Mouse (Mus musculus) limb, embryonic 13.5 days (tissue): Measurements from ENCODE around the gene Trmt10c. TPM values are rescaled to one million over a fixed set of nuclear protein-coding genes. Genes with fewer than 3 reads are reported as not detected.
A peak's percentile ranks its signal among the peaks of the same experiment; 100 is the strongest.
"Not testable (repeated sequence)": the region's sequence is repeated elsewhere in the genome, so short reads cannot be mapped to it uniquely, and the experiment has no call there.

Experiments
- ATAC-seq: fragments of 200-750 bp; cut with Nextera tagmentation; 2 replicates; pipeline ENCODE4 v1.8.0; 2017; ENCODE audit warnings: low read depth, moderate number of reproducible peaks, moderate TSS enrichment; ENCODE audit not compliant: low FRiP score
- H3K27ac ChIP-seq: fragments of 300-500 bp; sonication (generic); 2 replicates; pipeline ENCODE4 v1.5.1; 2015; ENCODE audit warnings: inconsistent platforms, mild to moderate bottlenecking, moderate library complexity
- H3K27me3 ChIP-seq: fragments of 300-500 bp; sonication (generic); 2 replicates; pipeline ENCODE4 v1.6.1; 2015; ENCODE audit warnings: mild to moderate bottlenecking, inconsistent platforms
- H3K36me3 ChIP-seq: fragments of 300-500 bp; sonication (generic); 2 replicates; pipeline ENCODE4 v1.6.1; 2015; ENCODE audit warnings: inconsistent platforms, mild to moderate bottlenecking, moderate library complexity
- H3K4me1 ChIP-seq: fragments of 300-500 bp; sonication (generic); 2 replicates; pipeline ENCODE4 v1.6.1; 2015; ENCODE audit warnings: inconsistent platforms
- H3K4me2 ChIP-seq: fragments of 300-500 bp; sonication (generic); replicated peaks from 2 replicates; pipeline ENCODE4 v1.6.1; 2015; ENCODE audit warnings: inconsistent platforms, mild to moderate bottlenecking, moderate library complexity
- H3K4me3 ChIP-seq: fragments of 300-500 bp; sonication (generic); 2 replicates; pipeline ENCODE4 v1.5.1; 2015; ENCODE audit warnings: moderate library complexity, mild to moderate bottlenecking, inconsistent platforms
- H3K9ac ChIP-seq: fragments of 300-500 bp; sonication (generic); 2 replicates; pipeline ENCODE4 v1.6.1; 2015; ENCODE audit warnings: mild to moderate bottlenecking, inconsistent platforms
- H3K9me3 ChIP-seq: fragments of 300-500 bp; sonication (generic); 2 replicates; pipeline ENCODE4 v1.6.1; 2016; ENCODE audit warnings: inconsistent platforms
- WGBS: fragments of 180-500 bp; shearing (Covaris S2); methylation state at CpG from one replicate; pipeline ENCODE4 v1.1.7; 2015; 5-methylcytosine and 5-hydroxymethylcytosine counted together
- polyA plus RNA-seq: library from polyadenylated mRNA; unstranded; fragments of >200 nt; fragmentation: Nextera tagmentation; extraction: Ambion mirVana; gene quantifications from 2 replicates; pipeline ENCODE4 v1.2.1, GENCODE M21; 2015

The Trmt10c gene
- polyA plus RNA-seq, 1 experiment from 2014 or later: 28.0 TPM

DNA sequence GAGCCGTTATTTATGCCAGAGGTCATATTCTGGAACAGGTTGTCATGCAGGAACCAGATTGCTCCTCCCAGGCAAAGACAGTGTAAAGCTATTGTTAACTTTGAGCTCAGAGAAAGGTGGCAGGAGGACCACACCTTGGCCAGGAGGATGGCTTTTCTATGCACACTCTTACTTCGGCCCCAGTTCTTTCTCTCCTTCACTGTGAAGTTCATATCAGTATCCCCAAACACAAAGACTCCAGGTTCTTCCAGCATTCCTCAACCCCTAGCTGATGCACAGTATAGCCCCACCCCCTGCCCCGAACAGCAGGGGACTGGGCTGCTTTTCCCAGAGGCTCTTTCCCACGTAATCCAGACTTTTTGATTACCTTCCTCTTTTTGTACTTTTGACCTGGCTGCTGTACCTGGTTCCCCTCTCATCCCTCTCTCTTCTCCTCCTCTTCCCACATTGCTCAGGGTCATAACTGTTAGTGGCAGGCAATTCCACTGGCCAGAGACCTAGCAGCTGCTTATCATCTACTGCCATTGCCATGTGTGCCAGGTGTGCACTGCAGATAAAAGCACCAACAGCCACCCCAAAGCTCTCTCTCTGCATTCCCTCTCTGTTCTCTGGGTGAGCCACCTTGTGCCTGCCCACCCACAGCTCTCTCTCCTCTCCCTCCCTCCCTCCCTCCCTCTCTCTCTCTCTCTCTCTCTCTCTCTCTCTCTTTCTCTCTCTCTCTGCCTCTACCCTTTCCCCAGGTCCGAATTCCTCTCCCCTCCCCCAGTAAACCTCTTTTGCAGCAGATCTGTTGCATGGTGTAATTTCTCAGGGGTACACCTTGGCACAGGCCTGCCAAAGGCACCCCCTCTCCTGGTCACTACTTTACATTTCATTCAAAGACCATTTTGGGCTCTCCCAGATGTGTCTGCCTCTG, 34.0 kb upstream of the Trmt10c start:
- Histone ChIP-seq H3K9me3 (no peaks in the 10 kb centered on the region), H3K36me3 (no peaks in the 10 kb centered on the region), H3K27ac (no peak overlapping the region), H3K27me3 (no peaks in the 10 kb centered on the region), H3K4me3 (no peak overlapping the region), H3K4me1 (peaks cover 7% of the 10 kb centered on the region), H3K4me2 (no peak overlapping the region), H3K9ac (no peak overlapping the region)
- 43% methylated on average over 5 of the region's 5 CpGs for WGBS
- ATAC-seq: no peak

- no peak overlapping the region for H3K27ac ChIP-seq
- H3K9ac ChIP-seq: no peak overlapping the region
- ATAC-seq: no peak
- H3K4me1 ChIP-seq: no peaks in the 10 kb centered on the region
- H3K27me3 ChIP-seq: no peaks in the 10 kb centered on the region
- WGBS: 88% methylated on average over 6 of the region's 6 CpGs
- H3K4me2 ChIP-seq: no peak overlapping the region
- no peaks in the 10 kb centered on the region for H3K9me3 ChIP-seq
- H3K4me3 ChIP-seq: no peak overlapping the region
- H3K36me3 ChIP-seq: no peaks in the 10 kb centered on the region
Measured at GRCm38 (mm10) chr16:56068523-56069070, 31.0 kb upstream of the Trmt10c start.

DNA sequence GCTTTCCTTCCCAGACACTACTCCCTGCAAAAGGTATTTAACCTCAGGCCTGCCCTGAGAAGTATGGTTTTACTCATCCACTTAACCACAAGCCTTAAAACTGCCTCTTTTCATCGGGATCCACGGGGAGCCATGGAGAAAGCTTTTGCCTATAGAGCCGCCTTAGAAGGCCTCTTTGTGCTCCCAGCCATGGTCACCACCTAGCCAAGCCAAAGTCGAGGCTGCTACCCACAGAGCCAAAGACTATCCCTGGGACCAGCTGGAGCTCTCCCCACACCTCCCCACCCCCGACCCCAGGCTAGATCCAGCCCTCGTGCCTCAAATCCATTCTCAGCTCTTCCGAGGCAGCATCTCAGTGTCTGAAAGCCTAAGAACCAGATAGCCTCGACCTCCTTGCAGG, 28.5 kb upstream of the Trmt10c start:
- ATAC-seq: no peak
- Histone ChIP-seq H3K4me2 (no peak overlapping the region), H3K4me1 (no peaks in the 10 kb centered on the region), H3K36me3 (no peaks in the 10 kb centered on the region), H3K4me3 (no peak overlapping the region), H3K27me3 (no peaks in the 10 kb centered on the region), H3K9ac (peak overlapping the region; percentile 36; the same call in 1 of the 2 replicates), H3K9me3 (no peaks in the 10 kb centered on the region), H3K27ac (no peak overlapping the region)
- WGBS: 46% methylated on average over 8 of the region's 8 CpGs

DNA sequence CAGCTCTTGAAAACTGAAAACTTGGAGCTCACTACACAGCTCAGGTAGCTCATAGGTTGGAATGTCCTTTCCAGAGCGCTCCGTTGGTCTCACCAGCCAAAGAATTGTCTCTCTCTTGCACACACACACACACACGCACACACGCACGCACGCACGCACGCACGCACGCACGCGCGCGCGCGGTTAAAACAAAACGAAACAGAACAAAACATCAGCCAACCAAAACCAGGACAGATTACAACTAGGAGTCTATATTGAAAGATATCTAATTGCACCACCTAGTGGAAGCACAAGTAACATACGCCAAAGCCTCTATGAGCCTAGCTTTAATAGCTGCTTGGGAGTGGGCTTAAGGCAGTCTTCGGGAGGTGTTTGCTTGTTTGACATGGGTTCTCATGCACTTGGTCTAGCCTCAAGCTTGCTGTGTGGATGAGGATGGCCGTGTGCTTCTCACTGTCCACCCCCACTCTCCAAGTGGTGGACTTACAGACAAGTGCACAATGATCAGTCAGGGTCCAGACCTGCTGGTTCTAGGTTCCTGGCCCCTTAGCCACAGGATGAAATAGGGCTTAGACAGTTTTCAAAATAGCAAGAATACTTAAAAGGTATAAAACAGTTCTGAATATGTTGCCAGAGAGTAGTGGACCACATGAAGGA, 26.8 kb upstream of the Trmt10c start:
- Histone ChIP-seq H3K4me2 (peak overlapping the region; percentile 67), H3K9me3 (no peaks in the 10 kb centered on the region), H3K4me1 (no peaks in the 10 kb centered on the region), H3K27me3 (no peaks in the 10 kb centered on the region), H3K4me3 (peak overlapping the region; percentile 44), H3K9ac (peak overlapping the region; percentile 58), H3K27ac (no peak overlapping the region; the same call in 1 of the 2 replicates), H3K36me3 (no peaks in the 10 kb centered on the region)
- 4% methylated on average over 20 of the region's 20 CpGs for WGBS
- ATAC-seq: peak; percentile 92

DNA sequence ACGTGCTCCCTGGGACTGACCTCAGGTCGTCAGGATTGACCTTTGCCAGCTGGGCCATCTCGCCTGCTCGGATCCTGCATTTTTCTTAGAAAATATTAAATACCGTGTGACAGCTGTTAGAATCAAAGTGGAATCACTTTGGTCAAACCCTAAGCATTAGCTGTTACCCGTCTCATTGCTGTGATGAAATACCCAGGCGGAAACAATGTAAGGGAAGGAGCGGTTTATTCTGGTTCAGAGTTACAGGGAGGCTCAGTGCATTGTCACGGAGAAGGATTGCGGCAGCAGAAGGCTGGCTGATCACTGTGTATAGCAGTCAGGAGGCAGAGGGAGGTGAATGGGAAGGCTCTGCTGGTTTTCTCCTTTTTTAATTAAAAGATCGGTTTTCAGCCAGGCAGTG, 25.4 kb upstream of the Trmt10c start:
- Histone ChIP-seq H3K4me3 (no peak overlapping the region), H3K4me1 (no peaks in the 10 kb centered on the region), H3K9ac (no peak overlapping the region), H3K4me2 (no peak overlapping the region), H3K27ac (no peak overlapping the region), H3K36me3 (no peaks in the 10 kb centered on the region), H3K9me3 (no peaks in the 10 kb centered on the region), H3K27me3 (no peaks in the 10 kb centered on the region)
- 66% methylated on average over 11 of the region's 11 CpGs for WGBS
- no peak for ATAC-seq

GRCm38 (mm10) chr16:56061995-56062594, 24.5 kb upstream of the Trmt10c start:
- no peak overlapping the region for H3K27ac ChIP-seq
- H3K27me3 ChIP-seq: no peaks in the 10 kb centered on the region
- peak overlapping the region; percentile 21; the same call in 1 of the 2 replicates for H3K9ac ChIP-seq
- H3K36me3 ChIP-seq: no peaks in the 10 kb centered on the region
- WGBS: 79% methylated on average over 7 of the region's 7 CpGs
- ATAC-seq: no peak
- no peak overlapping the region for H3K4me3 ChIP-seq
- no peak overlapping the region for H3K4me2 ChIP-seq
- H3K4me1 ChIP-seq: no peaks in the 10 kb centered on the region
- no peaks in the 10 kb centered on the region for H3K9me3 ChIP-seq

DNA sequence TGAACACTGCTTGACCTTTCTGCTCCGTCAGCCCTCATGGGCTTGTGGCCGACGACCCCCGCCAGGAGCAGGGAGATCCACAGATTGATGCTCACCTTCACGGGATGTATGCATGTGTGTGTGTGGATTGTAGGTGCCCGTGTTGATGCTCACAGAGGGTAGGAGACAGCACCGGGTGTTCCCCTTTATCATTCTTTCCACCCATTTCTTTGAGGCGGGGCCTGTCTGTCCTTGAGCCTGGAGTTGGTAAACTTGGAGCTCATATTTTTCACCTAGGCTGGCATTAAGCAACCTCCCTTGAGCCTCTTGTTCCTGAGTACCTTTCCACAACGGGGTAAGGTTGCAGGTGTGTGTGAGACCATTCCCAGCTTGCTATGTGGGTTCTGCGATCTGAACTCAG, 20.5 kb upstream of the Trmt10c start:
- Histone ChIP-seq H3K4me1 (no peaks in the 10 kb centered on the region), H3K27me3 (no peaks in the 10 kb centered on the region), H3K4me3 (no peak overlapping the region), H3K9ac (no peak overlapping the region), H3K36me3 (no peaks in the 10 kb centered on the region), H3K27ac (no peak overlapping the region), H3K9me3 (no peaks in the 10 kb centered on the region), H3K4me2 (no peak overlapping the region)
- no peak for ATAC-seq
- 89% methylated on average over 10 of the region's 10 CpGs for WGBS

GRCm38 (mm10) chr16:56056944-56057590, 19.4 kb upstream of the Trmt10c start:
- 77% methylated on average over 7 of the region's 7 CpGs for WGBS
- Histone ChIP-seq H3K27ac (no peak overlapping the region), H3K4me2 (no peak overlapping the region), H3K4me3 (no peak overlapping the region), H3K4me1 (no peaks in the 10 kb centered on the region), H3K27me3 (no peaks in the 10 kb centered on the region), H3K9ac (no peak overlapping the region), H3K9me3 (no peaks in the 10 kb centered on the region), H3K36me3 (no peaks in the 10 kb centered on the region)
- no peak for ATAC-seq

- no peak overlapping the region for H3K27ac ChIP-seq
- H3K4me3 ChIP-seq: no peak overlapping the region
- H3K4me2 ChIP-seq: no peak overlapping the region
- no peaks in the 10 kb centered on the region for H3K4me1 ChIP-seq
- no peaks in the 10 kb centered on the region for H3K27me3 ChIP-seq
- no peaks in the 10 kb centered on the region for H3K36me3 ChIP-seq
- 74% methylated on average over 3 of the region's 3 CpGs for WGBS
- no peak for ATAC-seq
- no peaks in the 10 kb centered on the region for H3K9me3 ChIP-seq
- H3K9ac ChIP-seq: no peak overlapping the region
Measured at GRCm38 (mm10) chr16:56055911-56056310, 18.3 kb upstream of the Trmt10c start.

DNA sequence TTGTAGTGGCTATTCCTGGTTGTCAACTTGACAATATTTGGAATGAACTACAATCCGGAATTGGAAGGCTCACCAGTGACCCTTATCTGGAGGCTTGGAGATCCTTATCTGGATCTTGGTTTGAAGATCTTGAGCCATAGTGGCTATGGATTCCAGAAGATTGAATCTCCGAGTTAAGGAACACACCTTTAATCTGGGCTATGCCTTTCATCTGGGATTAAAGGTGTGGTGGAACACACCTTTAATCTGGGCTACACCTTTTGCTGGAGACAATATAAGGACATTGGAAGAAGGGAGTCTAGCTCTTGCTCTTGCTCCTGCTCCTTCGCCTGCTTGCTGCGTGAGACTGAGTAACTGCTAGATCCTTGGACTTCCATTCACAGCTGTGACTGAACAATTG, 10.4 kb upstream of the Trmt10c start, which contains the start of gene Senp7:
Gene Senp7, plus strand, starts transcription at position 301 of the 400 bp plus-strand sequence.
- H3K4me1 ChIP-seq, H3K9me3 ChIP-seq, H3K27ac ChIP-seq, H3K9ac ChIP-seq, ATAC-seq, H3K4me2 ChIP-seq, H3K4me3 ChIP-seq, H3K36me3 ChIP-seq, H3K27me3 ChIP-seq: not testable (repeated sequence)
- no CpG with 5 or more reads among the region's 4 CpGs for WGBS

GRCm38 (mm10) chr16:56038090-56038489, 471 bp upstream of the Trmt10c start:
- ATAC-seq: no peak; the same call in 1 of the 2 replicates
- H3K27me3 ChIP-seq: no peaks in the 10 kb centered on the region
- H3K9ac ChIP-seq: peak overlapping the region; percentile 92
- 27% methylated on average over 8 of the region's 8 CpGs for whole genome bisulfite sequencing
- H3K4me3 ChIP-seq: peak overlapping the region; percentile 87
- H3K4me2 ChIP-seq: peak overlapping the region; percentile 79
- peak overlapping the region; percentile 87 for H3K27ac ChIP-seq
- H3K4me1 ChIP-seq: peaks cover 15% of the 10 kb centered on the region
- H3K9me3 ChIP-seq: no peaks in the 10 kb centered on the region
- H3K36me3 ChIP-seq: peaks cover 16% of the 10 kb centered on the region
